Mouse (Mus musculus) forebrain, embryonic 15.5 days (tissue): ENCODE measurements around the gene Ttc30b. TPM values are rescaled to one million over a fixed set of nuclear protein-coding genes. Genes with fewer than 3 reads are reported as not detected.
"Not testable (repeated sequence)": the region's sequence is repeated elsewhere in the genome, so short reads cannot be mapped to it uniquely, and the experiment has no call there.

Experiments used
- ATAC-seq: fragments of 200-750 bp; cut with Nextera tagmentation; replicated peaks from 2 replicates; pipeline ENCODE4 v1.8.0; 2017; ENCODE audit warnings: mild to moderate bottlenecking, moderate TSS enrichment, moderate library complexity
- H3K27ac ChIP-seq: fragments of 300-500 bp; sonication (generic); replicated peaks from 2 replicates; pipeline ENCODE4 v1.5.1; 2015; ENCODE audit warnings: mild to moderate bottlenecking, inconsistent platforms
- H3K27me3 ChIP-seq: fragments of 300-500 bp; sonication (generic); 2 replicates; pipeline ENCODE4 v1.6.1; 2015; ENCODE audit warnings: inconsistent platforms
- H3K36me3 ChIP-seq: fragments of 300-500 bp; sonication (generic); 2 replicates; pipeline ENCODE4 v1.6.1; 2015; ENCODE audit warnings: mild to moderate bottlenecking, inconsistent platforms
- H3K4me1 ChIP-seq: fragments of 300-500 bp; sonication (generic); 2 replicates; pipeline ENCODE4 v1.6.1; 2015; ENCODE audit warnings: inconsistent platforms
- H3K4me2 ChIP-seq: fragments of 300-500 bp; sonication (generic); replicated peaks from 2 replicates; pipeline ENCODE4 v1.6.1; 2015; ENCODE audit warnings: mild to moderate bottlenecking, inconsistent platforms
- H3K4me3 ChIP-seq: fragments of 300-500 bp; sonication (generic); 2 replicates; pipeline ENCODE4 v1.5.1; 2015; ENCODE audit warnings: mild to moderate bottlenecking, inconsistent platforms
- H3K9ac ChIP-seq: fragments of 300-500 bp; sonication (generic); replicated peaks from 2 replicates; pipeline ENCODE4 v1.6.1; 2015; ENCODE audit warnings: mild to moderate bottlenecking, inconsistent platforms
- H3K9me3 ChIP-seq: fragments of 300-500 bp; sonication (generic); 2 replicates; pipeline ENCODE4 v1.6.1; 2016; ENCODE audit warnings: inconsistent platforms
- WGBS: fragments of 180-500 bp; shearing (Covaris S2); methylation state at CpG from one replicate; pipeline ENCODE4 v1.1.7; 2015; ENCODE audit warnings: mixed read lengths; 5-methylcytosine and 5-hydroxymethylcytosine counted together
- polyA plus RNA-seq: library from polyadenylated mRNA; unstranded; fragments of >200 nt; fragmentation: Nextera tagmentation; extraction: Ambion mirVana; gene quantifications from 2 replicates; pipeline ENCODE4 v1.2.1, GENCODE M21; 2015

Gene Ttc30b
- polyA plus RNA-seq, 1 experiment from 2014 or later = 19.3 TPM

DNA sequence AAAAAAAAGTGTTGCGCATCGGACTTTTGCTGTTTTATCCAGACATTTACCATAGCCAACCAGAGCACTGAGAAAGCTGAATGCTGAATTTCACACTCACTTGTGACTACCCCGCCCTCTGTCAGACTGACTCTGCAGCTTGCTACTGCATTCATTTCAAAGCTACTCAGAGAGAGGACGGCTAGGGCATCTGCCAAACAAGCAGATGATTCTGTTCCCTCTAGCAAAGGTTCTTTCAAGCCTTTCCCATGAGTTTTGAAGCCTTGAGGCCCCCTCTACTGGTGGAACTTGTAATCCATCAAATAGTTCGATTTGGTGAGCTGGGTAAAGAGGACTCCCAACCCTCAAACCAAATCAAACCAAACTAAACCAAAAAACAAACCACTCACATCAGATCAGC lies 26.6 kb upstream of the Ttc30b start:
- WGBS = 23% methylated on average over 5 of the region's 5 CpGs
- peak overlapping the region; percentile 58 for H3K27ac ChIP-seq
- H3K36me3 ChIP-seq = no peaks in the 10 kb centered on the region
- H3K4me3 ChIP-seq = peak overlapping the region; percentile 3; the same call in 1 of the 2 replicates
- peak; percentile 87 for ATAC-seq
- H3K4me1 ChIP-seq = peaks cover 24% of the 10 kb centered on the region
- H3K4me2 ChIP-seq = peak overlapping the region; percentile 39
- H3K9me3 ChIP-seq = no peaks in the 10 kb centered on the region
- no peak overlapping the region for H3K9ac ChIP-seq
- H3K27me3 ChIP-seq = no peaks in the 10 kb centered on the region

DNA sequence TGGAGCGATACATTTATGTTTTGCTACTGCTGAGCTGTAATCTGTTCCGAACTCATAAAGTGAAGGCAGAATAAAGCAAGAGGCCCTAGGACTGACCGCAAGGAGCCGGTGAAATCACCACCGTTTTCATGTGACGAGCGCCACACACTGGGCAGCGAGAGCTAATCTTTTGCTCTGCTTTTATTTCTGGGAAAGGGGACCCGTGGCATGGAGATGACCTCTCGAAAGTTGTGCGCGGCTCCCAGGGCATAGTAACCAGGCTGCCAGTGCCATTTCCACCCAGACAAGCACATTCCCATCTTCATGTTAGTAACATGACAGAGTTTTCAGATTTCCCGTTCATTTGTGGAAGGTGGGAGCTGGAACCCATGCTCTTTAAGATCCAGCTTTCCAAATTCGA lies 26.1 kb upstream of the Ttc30b start:
- Histone ChIP-seq H3K27ac (peak overlapping the region; percentile 58), H3K4me2 (peak overlapping the region; percentile 39), H3K27me3 (no peaks in the 10 kb centered on the region), H3K36me3 (no peaks in the 10 kb centered on the region), H3K9ac (no peak overlapping the region), H3K9me3 (no peaks in the 10 kb centered on the region), H3K4me1 (peaks cover 29% of the 10 kb centered on the region), H3K4me3 (peak overlapping the region; percentile 3; the same call in 1 of the 2 replicates)
- 14% methylated on average over 14 of the region's 14 CpGs for WGBS
- ATAC-seq = peak; percentile 23; the same call in 1 of the 2 replicates

DNA sequence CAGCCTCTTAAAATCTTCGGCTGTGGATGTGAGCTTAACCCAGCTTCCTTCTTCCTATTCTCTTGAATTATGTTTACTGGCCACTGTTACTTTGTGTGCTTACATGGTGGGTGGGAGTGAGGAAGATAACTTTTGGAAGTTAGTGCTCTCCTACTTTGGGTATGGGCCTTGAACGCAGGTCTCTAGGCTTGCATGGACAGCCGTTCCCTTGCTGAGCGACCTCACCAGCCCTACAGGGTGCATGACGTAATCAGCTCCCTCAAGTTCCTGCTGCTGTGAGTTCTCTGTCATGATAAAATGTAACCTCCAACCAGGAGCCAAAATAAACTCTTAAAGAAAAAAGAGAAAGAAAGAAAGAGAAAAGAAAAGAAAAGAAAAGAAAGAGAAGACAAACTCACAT lies 25.7 kb upstream of the Ttc30b start:
- no peak for ATAC-seq
- peak overlapping the region; percentile 39; the same call in 1 of the 2 replicates for H3K4me2 ChIP-seq
- H3K27me3 ChIP-seq = no peaks in the 10 kb centered on the region
- no peaks in the 10 kb centered on the region for H3K9me3 ChIP-seq
- H3K36me3 ChIP-seq = no peaks in the 10 kb centered on the region
- WGBS = 71% methylated on average over 5 of the region's 5 CpGs
- H3K27ac ChIP-seq = no peak overlapping the region
- H3K4me3 ChIP-seq = no peak overlapping the region
- H3K9ac ChIP-seq = no peak overlapping the region
- H3K4me1 ChIP-seq = peaks cover 34% of the 10 kb centered on the region

DNA sequence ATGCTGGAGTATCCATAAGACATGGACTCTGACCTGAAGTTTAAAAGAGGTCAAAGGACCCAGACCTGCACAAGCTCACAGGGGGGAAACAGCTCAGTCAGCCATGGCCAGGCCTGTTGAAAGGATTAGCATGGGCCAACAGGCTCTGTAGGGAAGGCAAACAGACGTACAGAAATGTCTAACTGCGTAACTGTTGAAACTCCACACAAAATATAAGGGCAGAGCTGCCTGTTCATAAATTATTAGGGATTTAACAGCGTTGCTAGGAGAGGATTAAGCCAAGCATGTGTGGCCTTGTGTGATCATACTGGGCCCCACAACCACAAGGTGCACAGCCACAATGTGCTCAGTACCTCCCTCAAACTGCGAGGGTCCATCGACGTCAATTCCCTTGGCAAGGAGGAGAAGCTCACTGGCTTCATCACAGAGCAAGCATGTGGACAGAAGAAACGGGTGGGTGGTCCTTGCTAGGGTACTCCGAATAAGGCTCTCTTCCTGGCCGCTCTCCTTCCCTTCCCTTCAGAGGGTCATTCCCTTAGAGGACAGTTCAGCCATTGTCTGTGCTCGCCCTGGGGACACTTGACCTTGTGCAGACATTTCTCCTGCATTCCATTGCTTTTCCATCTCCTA lies 24.9 kb upstream of the Ttc30b start:
- no peaks in the 10 kb centered on the region for H3K27me3 ChIP-seq
- H3K4me2 ChIP-seq = no peak overlapping the region
- H3K4me3 ChIP-seq = no peak overlapping the region
- no peak overlapping the region for H3K27ac ChIP-seq
- no peak overlapping the region for H3K9ac ChIP-seq
- ATAC-seq = no peak
- WGBS = 65% methylated on average over 10 of the region's 10 CpGs
- no peaks in the 10 kb centered on the region for H3K36me3 ChIP-seq
- H3K4me1 ChIP-seq = peaks cover 40% of the 10 kb centered on the region
- H3K9me3 ChIP-seq = no peaks in the 10 kb centered on the region

DNA sequence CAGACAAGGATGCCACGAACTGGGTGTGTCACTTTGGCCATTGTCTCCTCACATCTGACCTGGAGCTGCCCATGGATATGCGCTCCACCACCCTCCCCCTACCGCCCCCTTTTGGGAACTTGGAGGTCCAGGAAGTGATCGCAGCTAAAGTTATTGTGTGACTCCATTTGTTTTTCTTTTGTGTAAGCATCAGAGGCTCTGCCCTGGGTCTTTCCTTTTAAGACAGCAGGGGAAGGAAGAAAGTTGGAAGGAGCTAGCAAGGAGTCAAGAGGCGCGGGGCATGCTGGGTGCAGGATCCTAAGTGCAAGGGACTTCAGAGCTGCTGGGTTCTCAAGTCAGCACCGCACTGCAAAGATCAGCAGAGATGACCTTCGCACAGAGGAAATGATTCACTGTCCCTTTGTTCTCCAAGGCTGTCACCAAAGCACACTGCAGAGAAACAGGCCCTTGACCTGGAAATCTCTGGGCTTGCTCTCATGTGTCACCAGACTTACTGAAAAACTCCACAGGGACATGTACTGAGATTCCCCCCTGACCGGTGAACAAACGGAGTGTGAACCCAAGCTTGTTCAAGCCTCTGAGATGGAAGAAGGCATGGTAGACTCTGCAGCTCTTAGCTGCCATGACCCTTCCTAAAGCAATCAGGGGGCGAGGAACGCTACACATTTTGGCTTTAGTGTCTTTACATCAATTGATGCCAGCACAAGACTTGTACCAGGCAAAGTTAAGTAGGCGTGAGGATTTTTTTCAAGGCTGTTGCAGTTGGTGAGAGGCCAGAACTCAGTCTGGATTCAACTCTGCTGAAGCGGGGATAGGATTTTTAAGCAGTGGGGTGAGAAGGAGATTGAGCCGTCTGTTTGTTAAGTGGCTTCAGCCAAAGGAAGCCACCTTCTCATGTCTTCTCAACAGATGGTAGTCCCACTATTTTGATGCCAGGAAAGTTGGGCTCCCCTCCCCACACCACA lies 22.3 kb upstream of the Ttc30b start:
- no peaks in the 10 kb centered on the region for H3K27me3 ChIP-seq
- WGBS = 46% methylated on average over 15 of the region's 15 CpGs
- H3K4me3 ChIP-seq = no peak overlapping the region
- no peak overlapping the region for H3K9ac ChIP-seq
- peaks cover 40% of the 10 kb centered on the region for H3K4me1 ChIP-seq
- H3K9me3 ChIP-seq = no peaks in the 10 kb centered on the region
- peak overlapping the region; percentile 31; the same call in 1 of the 2 replicates for H3K4me2 ChIP-seq
- peak overlapping the region; percentile 52 for H3K27ac ChIP-seq
- no peak for ATAC-seq
- no peaks in the 10 kb centered on the region for H3K36me3 ChIP-seq

DNA sequence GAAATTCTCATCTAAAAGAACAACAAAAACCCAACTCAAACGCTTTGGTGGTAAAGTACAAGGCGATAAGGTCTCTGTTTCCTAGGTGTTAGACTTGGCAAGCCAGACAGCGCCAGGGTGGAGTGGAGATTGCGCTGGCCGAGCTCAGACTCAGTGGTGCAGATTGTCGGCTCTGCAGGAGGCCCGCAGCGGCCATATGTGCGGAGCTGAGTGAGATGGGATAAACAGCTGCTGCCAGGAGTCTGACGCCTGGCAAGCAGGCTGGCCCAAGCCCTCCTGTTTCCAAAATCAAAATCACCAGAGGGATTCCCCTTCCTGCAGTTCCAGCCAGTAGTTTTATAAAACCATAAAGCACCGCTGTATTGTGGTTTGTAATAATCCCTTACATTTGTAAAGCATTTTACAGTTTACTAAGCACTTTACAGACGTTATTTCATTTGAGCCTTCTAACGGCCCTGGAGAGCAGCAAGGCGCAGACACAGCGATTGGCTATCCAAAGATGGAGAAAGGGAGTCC lies 21.5 kb upstream of the Ttc30b start:
- 8% methylated on average over 15 of the region's 15 CpGs for WGBS
- Histone ChIP-seq H3K36me3 (no peaks in the 10 kb centered on the region), H3K27ac (peak overlapping the region; percentile 52), H3K27me3 (no peaks in the 10 kb centered on the region), H3K9me3 (no peaks in the 10 kb centered on the region), H3K4me2 (peak overlapping the region; percentile 31), H3K4me1 (peaks cover 38% of the 10 kb centered on the region), H3K4me3 (no peak overlapping the region), H3K9ac (no peak overlapping the region)
- ATAC-seq = peak; percentile 73

DNA sequence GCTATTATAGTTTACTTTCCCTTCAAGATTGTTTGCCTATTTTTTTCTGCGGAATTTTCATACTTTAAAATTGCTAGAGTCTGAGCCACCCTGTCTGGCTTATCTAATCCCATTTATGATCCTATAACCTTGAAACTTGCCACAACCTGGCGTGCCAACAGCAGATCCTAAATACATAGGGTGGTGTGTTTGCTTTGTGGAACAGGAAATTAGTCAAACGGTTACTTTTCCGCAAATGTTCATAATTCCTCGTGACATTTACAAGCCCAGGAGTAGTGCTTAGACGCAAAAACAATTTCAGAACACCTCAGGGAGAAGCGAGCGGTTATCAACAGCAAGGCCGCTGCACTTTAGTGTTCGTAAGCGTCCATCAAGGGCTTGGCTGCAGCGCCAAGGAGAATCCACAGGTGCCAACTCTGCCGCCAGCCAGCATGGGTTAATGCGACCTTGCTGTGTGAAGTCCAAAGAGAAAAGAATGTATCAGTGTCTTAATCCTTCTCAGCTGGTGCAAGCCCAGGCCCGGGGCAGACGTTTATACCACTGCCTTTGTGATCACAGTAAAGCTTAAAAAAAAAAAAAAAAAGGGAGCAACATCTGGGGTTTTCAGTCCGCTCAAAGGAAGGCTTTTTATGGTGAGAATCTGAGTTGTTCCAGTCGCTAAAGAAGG lies 20.9 kb upstream of the Ttc30b start:
- Histone ChIP-seq H3K9ac (no peak overlapping the region), H3K4me2 (peak overlapping the region; percentile 31), H3K4me1 (peaks cover 33% of the 10 kb centered on the region), H3K27ac (peak overlapping the region; percentile 52), H3K36me3 (no peaks in the 10 kb centered on the region), H3K9me3 (no peaks in the 10 kb centered on the region), H3K27me3 (no peaks in the 10 kb centered on the region), H3K4me3 (no peak overlapping the region)
- ATAC-seq = peak; percentile 39; the same call in 1 of the 2 replicates
- 19% methylated on average over 18 of the region's 18 CpGs for WGBS

DNA sequence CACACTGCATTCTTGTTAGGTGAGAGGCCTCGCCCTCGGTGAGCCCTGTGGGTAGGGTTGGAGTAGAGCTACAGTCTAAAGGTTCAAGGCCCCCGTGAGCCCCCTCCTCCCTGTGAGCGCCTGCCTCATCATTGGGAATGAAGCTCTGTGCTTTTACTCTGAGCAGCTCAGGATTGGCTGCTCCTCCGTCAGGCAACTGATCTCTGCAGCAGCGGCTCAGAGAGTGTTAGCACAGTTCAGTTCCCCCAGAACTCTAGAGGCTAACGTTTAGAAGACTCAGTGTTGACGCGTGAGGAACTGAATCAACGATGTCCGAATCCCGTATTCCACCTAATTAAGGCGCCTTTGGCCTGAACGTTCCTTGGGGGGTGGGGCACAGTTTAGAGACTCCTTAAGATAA lies 17.3 kb upstream of the Ttc30b start:
- Histone ChIP-seq H3K9me3 (no peaks in the 10 kb centered on the region), H3K9ac (no peak overlapping the region), H3K4me3 (no peak overlapping the region), H3K27ac (no peak overlapping the region), H3K4me2 (no peak overlapping the region), H3K36me3 (no peaks in the 10 kb centered on the region), H3K4me1 (peaks cover 22% of the 10 kb centered on the region), H3K27me3 (no peaks in the 10 kb centered on the region)
- no peak for ATAC-seq
- WGBS = 49% methylated on average over 14 of the region's 14 CpGs

DNA sequence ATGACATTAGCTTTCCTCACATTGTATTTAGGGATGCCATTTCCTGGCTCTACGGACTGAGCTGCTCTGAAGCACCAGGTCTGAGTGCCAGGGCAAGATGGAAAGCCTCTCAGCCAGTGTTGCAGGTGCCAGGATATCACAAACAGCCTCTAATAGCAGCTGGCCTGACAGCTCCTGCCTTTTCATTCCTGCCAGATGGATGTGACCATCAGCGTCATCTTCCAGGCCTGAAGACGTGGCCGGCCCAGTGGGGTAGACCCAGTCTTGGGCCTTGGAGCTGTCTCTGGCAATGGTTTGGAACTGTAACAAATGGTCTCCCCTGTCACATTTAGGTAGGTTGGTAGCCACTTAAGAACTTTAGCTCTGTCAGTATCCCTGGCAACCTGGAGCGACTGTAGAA lies 14.9 kb upstream of the Ttc30b start:
- H3K36me3 ChIP-seq = no peaks in the 10 kb centered on the region
- no peak overlapping the region for H3K27ac ChIP-seq
- 89% methylated on average over 5 of the region's 5 CpGs for WGBS
- no peak for ATAC-seq
- no peaks in the 10 kb centered on the region for H3K27me3 ChIP-seq
- no peaks in the 10 kb centered on the region for H3K9me3 ChIP-seq
- no peak overlapping the region for H3K4me2 ChIP-seq
- H3K9ac ChIP-seq = no peak overlapping the region
- no peak overlapping the region for H3K4me3 ChIP-seq
- H3K4me1 ChIP-seq = no peaks in the 10 kb centered on the region

DNA sequence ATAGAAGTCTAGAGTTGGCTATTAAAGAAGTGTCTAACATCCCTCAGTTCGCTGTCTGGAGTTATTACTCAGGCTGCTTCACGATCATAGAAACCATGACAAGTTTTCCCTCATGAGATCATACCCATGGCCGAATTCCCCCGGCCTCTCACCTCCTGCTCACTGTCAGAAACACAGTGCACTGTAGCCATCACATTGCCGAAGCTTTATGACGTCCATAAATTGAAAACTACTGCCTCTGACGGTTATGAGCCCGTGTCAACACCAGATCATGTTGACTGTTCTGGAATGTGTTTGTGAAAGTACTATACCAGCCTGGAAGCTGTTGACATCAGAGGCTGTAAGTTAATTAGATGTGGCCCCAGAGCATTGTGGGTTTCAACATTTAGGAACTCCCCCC lies 12.3 kb upstream of the Ttc30b start:
- Histone ChIP-seq H3K9me3 (no peaks in the 10 kb centered on the region), H3K27ac (no peak overlapping the region), H3K36me3 (no peaks in the 10 kb centered on the region), H3K4me1 (no peaks in the 10 kb centered on the region), H3K4me2 (no peak overlapping the region), H3K9ac (no peak overlapping the region), H3K27me3 (no peaks in the 10 kb centered on the region), H3K4me3 (no peak overlapping the region)
- 93% methylated on average over 8 of the region's 8 CpGs for WGBS
- ATAC-seq = no peak

DNA sequence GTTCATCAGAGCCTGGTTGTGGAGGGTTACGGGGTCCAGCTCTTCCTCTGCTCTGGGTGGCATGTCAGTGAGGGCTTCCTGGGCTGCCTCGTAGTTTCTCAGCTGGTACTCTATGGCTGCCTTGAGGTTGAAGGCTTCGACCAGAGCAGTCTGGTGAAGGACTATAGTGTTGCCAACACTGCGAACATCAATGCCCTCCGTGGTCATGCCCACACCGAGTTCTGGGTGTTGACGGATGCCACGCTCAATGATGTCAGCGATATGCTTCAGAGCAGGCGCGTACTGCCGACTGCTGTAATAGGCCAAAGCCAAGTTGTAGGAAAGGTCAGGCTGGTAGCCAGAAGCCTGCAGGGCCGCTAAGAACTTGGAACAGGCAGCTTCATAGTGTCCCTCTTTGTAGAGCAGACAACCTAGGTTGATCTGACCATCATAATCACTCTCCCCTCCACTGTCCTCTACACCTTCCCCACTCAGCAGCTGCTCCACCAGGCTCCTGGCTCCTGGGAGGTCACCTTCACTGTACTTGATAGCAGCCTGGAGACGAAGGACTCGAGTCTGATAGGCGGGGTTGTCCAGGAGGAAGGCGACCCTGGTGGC lies 767 bp downstream of the Ttc30b start:
- peak overlapping the region; percentile 60 for H3K4me3 ChIP-seq
- not testable (repeated sequence) for ATAC-seq, H3K9me3 ChIP-seq, H3K4me1 ChIP-seq, H3K36me3 ChIP-seq, H3K27me3 ChIP-seq
- H3K27ac ChIP-seq = peak overlapping the region; percentile 91; the same call in 1 of the 2 replicates
- WGBS = 71% methylated on average over 16 of the region's 17 CpGs
- peak overlapping the region; percentile 53 for H3K4me2 ChIP-seq
- peak overlapping the region; percentile 62 for H3K9ac ChIP-seq
